In genomic region chr14:90412707-90413106, GRCm38 (mm10) we compare ENCODE assay signal across 21 mouse cellular contexts.
"Had no signal": no experiment of that assay in that cellular context is flagged by ENCODE, and none has a peak within 500 bp of the region (broad histone marks: within the 10 kb centered on the region; RNA-seq: fewer than 3 reads in every experiment).

No protein-coding gene starts in this region.

- H3K36me3 ChIP-seq: kidney, embryonic 15.5 days; limb, embryonic 12.5 days; limb, embryonic 15.5 days; neural tube, embryonic 12.5 days; neural tube, embryonic 15.5 days had no signal

- H3K4me3 ChIP-seq: kidney, embryonic 15.5 days; limb, embryonic 12.5 days; limb, embryonic 15.5 days; neural tube, embryonic 12.5 days; neural tube, embryonic 15.5 days had no signal

- H3K4me1 ChIP-seq: kidney, embryonic 15.5 days; limb, embryonic 12.5 days; limb, embryonic 15.5 days; neural tube, embryonic 12.5 days; neural tube, embryonic 15.5 days had no signal

- ATAC-seq: liver, postnatal 0 days; lung, postnatal 0 days had no signal

- H3K27me3 ChIP-seq: kidney, embryonic 15.5 days; limb, embryonic 12.5 days; limb, embryonic 15.5 days; neural tube, embryonic 12.5 days; neural tube, embryonic 15.5 days had no signal

- H3K9me3 ChIP-seq: kidney, embryonic 15.5 days; limb, embryonic 12.5 days; limb, embryonic 15.5 days; neural tube, embryonic 12.5 days; neural tube, embryonic 15.5 days had no signal

- H3K9ac ChIP-seq: kidney, embryonic 15.5 days; limb, embryonic 12.5 days; limb, embryonic 15.5 days; liver, embryonic 14.5 days; liver, postnatal 0 days; lung, embryonic 14.5 days; neural tube, embryonic 12.5 days; neural tube, embryonic 15.5 days had no signal

- H3K4me2 ChIP-seq: kidney, embryonic 15.5 days; limb, embryonic 12.5 days; limb, embryonic 15.5 days; liver, embryonic 11.5 days; lung, embryonic 14.5 days; neural tube, embryonic 12.5 days; neural tube, embryonic 15.5 days had no signal

- DNase-seq: kidney, adult 8-10 months; kidney, postnatal 10 days; kidney, postnatal 36 days; left cerebral cortex, postnatal 4 days; liver, postnatal 0 days; lung, embryonic 14.5 days; right cerebral cortex, adult 18-20 months; right cerebral cortex, postnatal 14 days; right cerebral cortex, postnatal 4 days; thymus, adult 2 months; thymus, postnatal 25 days had no signal

- H3K27ac ChIP-seq: kidney, embryonic 15.5 days; limb, embryonic 12.5 days; limb, embryonic 15.5 days; liver, embryonic 14.5 days; macrophage; neural tube, embryonic 12.5 days; neural tube, embryonic 15.5 days; stomach, postnatal 0 days had no signal
